Mouse (Mus musculus): ENCODE results near the gene Sult3a1. TPM values are rescaled to one million over a fixed set of nuclear protein-coding genes. Genes with fewer than 3 reads are reported as not detected.
"Not testable (repeated sequence)": the region's sequence is repeated elsewhere in the genome, so short reads cannot be mapped to it uniquely, and the experiment has no call there.

The Sult3a1 gene
- total RNA-seq (2014; fragmentation: Nextera tagmentation) (not detected in 2 replicates), total RNA-seq (2017) (not detected in 2 replicates)

- ATAC-seq (replicated peaks; ENCODE audit: low FRiP score, low TSS enrichment, poor library complexity, severe bottlenecking), result no peak
Observed at GRCm38 (mm10) chr10:33857421-33857820, at the start of gene Sult3a1. Gene Sult3a1 (plus strand): TSS chr10:33857721.

DNA sequence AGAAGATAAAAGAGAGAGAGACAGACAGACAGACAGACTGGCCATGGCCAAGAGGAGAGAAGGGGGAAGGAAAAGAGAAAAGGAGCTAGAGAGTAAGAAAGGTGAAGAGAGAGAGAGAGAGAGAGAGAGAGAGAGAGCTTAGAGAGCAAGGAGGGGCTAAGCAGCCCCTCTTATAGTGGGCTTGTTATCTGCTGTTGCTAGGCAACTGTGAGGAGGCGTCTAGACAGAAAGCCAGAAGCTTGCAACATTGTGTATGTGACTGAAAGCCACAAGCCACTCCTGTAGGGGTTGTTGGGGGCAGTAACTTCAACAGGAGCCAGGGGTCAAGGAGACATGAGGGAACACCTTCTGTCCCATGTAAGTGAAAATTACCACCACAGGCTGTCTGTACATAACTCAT lies 45.7 kb upstream of the Sult3a1 start:
- ATAC-seq (replicated peaks; ENCODE audit: low FRiP score, low TSS enrichment, poor library complexity, severe bottlenecking), result no peak

GRCm38 (mm10) chr10:33814266-33814665 lies 43.3 kb upstream of the Sult3a1 start:
- ATAC-seq (replicated peaks; ENCODE audit: low FRiP score, low TSS enrichment, poor library complexity, severe bottlenecking), result no peak

DNA sequence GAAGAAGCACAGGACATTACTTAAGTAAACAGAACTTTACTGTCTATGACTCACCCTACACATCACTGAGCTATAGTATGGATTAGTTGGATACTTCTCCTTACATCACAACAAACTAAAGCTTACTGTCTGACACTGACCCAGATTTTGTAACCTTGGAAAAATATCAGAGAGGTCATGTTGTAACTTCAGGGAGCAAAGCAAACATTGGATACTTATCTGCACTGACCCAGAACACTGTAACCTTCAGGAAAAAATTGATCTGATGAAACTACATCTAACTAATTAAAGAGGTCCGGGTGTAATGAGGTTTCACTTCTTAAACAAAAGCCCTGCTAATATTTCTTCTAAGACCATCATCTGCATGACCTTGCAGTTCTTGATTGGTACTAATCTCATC lies 40.6 kb upstream of the Sult3a1 start:
- ATAC-seq (replicated peaks; ENCODE audit: low FRiP score, low TSS enrichment, poor library complexity, severe bottlenecking), result no peak

DNA sequence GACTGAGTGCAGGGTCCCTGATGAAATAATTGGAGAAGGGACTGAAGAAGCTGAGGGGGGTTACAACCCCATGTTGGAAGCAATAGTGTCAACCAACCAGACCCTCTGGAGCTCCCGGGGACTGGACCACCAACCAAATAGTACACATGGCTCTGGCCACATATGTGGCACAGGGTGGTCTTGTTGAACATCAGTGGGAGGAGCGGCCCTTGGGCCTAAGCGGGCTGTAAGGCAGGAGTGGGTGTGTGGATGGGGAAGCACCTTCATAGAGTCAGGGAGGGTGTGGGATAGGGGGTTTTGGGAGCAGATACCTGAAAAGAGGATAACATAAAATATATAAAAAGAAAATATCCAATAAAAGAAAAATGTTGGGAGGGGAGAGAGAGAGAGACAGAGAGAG lies 36.6 kb upstream of the Sult3a1 start:
- no peak for ATAC-seq (replicated peaks; ENCODE audit: low FRiP score, low TSS enrichment, poor library complexity, severe bottlenecking)

DNA sequence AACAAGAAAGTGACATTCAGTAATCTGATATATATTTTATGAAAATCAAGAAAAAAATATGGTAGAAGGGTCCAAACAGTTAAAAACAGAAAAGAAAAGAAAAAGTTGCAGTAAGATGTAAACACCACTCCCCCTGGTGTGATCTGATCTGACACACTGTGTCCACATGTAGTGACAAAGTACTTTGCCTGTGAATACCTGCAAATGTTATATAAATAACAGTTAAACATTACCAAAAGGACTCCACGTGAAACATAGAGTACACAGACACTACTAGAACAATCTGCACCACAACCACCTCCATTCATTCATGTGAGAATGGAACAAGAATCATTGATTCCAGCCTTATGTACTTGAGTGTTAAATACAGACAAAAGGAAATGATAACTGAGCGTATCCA lies 8.5 kb downstream of the Sult3a1 start:
- no peak for ATAC-seq (replicated peaks; ENCODE audit: low FRiP score, low TSS enrichment, poor library complexity, severe bottlenecking)

GRCm38 (mm10) chr10:33870441-33870840 lies 12.9 kb downstream of the Sult3a1 start:
- no peak for ATAC-seq (replicated peaks; ENCODE audit: low FRiP score, low TSS enrichment, poor library complexity, severe bottlenecking)

GRCm38 (mm10) chr10:33872672-33873398 lies 15.3 kb downstream of the Sult3a1 start:
- no peak for ATAC-seq (replicated peaks; ENCODE audit: low FRiP score, low TSS enrichment, poor library complexity, severe bottlenecking)

DNA sequence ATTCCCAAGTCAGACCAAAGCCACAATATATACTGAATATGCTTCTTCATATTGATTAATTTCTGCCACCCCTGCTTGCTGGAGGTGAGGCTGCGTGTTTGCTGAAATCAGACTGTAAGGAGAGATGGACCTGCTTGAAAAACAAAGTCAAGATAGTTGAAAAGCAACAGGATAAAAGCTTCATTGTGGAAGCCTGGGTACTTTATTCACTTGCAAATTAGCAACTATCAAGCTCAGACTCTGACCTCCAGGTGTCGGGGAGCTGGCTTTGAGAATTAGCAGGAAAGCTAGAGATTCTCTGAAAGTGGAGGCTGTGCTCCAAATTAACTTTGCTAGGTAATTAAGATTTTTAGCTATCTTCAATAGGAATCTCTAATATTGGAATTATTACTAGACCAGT lies 24.9 kb downstream of the Sult3a1 start:
- ATAC-seq (replicated peaks; ENCODE audit: low FRiP score, low TSS enrichment, poor library complexity, severe bottlenecking), result not testable (repeated sequence)

DNA sequence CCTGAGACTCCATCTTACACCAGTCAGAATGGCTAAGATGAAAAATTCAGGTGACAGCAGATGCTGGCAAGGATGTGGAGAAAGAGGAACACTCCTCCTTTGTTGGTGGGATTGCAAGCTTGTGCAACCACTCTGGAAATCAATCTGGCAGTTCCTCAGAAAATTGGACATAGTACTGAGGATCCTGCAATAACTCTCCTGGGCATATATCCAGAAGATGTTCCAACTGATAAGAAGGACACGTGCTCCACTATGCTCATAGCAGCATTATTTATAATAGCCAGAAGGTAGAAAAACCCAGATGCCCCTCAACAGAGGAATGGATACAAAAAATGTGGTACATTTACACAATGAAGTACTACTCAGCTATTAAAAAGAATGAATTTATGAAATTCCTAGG lies 44.0 kb downstream of the Sult3a1 start:
- ATAC-seq (replicated peaks; ENCODE audit: low FRiP score, low TSS enrichment, poor library complexity, severe bottlenecking), result not testable (repeated sequence)

DNA sequence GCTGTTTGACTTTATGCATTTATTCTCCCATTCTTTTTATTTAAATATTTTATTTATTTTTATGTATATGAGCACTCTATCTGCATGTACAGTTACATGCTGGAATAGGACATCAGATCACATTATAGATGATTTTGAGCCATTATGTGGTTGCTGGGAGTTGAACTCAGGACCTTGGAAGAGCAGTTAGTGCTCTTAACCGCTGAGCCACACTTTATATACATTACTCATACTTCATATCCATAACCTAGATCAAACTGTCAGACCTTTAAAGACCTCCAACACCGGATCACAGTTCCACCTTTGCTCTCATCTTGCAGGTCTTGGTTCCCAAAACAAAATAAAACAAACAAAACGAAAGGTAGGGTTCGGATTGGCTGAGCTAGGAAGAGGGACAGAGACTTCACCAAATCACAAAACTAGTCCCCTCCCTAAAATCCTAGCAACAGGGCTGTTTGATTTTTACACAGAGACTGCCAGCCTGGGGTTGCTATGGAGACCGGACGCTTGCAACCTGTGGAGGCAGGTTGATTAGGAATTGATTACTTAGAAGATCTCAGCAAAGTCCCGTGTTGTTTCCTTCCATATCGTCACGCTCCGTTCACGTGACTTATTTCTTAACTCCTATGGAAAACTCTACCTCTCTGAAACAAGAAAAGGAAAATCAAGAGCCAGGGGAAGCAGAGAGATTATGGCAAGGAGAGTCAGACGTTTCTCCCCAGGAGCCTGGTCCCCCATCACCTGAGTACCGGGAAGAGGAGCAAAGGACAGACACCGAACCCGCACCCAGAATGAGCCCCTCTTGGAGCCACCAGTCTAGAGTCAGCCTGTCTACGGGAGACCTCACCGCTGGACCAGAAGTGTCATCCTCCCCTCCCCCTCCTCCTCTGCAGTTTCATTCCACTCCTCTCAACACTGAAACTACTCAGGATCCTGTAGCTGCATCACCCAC lies 47.3 kb downstream of the Sult3a1 start, which contains the start of gene Rsph4a:
TSS of gene Rsph4a (plus strand) at position 582 of the 952 bp plus-strand sequence.
- ATAC-seq (replicated peaks; ENCODE audit: low FRiP score, low TSS enrichment, poor library complexity, severe bottlenecking), result no peak

- no peak for ATAC-seq (replicated peaks; ENCODE audit: low FRiP score, low TSS enrichment, poor library complexity, severe bottlenecking)
Observed at GRCm38 (mm10) chr10:33905489-33905888, 48.0 kb downstream of the Sult3a1 start.

Other genes with a start within 250 kb of the Sult3a1 start
- gene Clvs2, start 233.0 kb upstream of the Sult3a1 start, total RNA-seq (2014; fragmentation: Nextera tagmentation), result not detected in 2 replicates
- not detected in 2 replicates for gene Clvs2, start 233.0 kb upstream of the Sult3a1 start, total RNA-seq (2017)
- not detected in 2 replicates for gene Sult3a2, start 71.0 kb upstream of the Sult3a1 start, total RNA-seq (2014; fragmentation: Nextera tagmentation)
- not detected in 2 replicates for gene Sult3a2, start 71.0 kb upstream of the Sult3a1 start, total RNA-seq (2017)
- not detected in 2 replicates for gene Rsph4a, start 47.4 kb downstream of the Sult3a1 start, total RNA-seq (2014; fragmentation: Nextera tagmentation)
- not detected in 2 replicates for gene Rsph4a, start 47.4 kb downstream of the Sult3a1 start, total RNA-seq (2017)
- gene Zup1, start 93.5 kb downstream of the Sult3a1 start, total RNA-seq (2014; fragmentation: Nextera tagmentation), result 43.0 and 45.3 TPM in 2 replicates
- 28.9 and 43.7 TPM in 2 replicates for gene Zup1, start 93.5 kb downstream of the Sult3a1 start, total RNA-seq (2017)
- 137 and 169 TPM in 2 replicates for gene Rwdd1, start 161.9 kb downstream of the Sult3a1 start, total RNA-seq (2014; fragmentation: Nextera tagmentation)
- 183 and 186 TPM in 2 replicates for gene Rwdd1, start 161.9 kb downstream of the Sult3a1 start, total RNA-seq (2017)
- gene Trappc3l, start 179.9 kb downstream of the Sult3a1 start, total RNA-seq (2014; fragmentation: Nextera tagmentation), result not detected in 2 replicates
- not detected in 2 replicates for gene Trappc3l, start 179.9 kb downstream of the Sult3a1 start, total RNA-seq (2017)
- gene Calhm4, start 186.6 kb downstream of the Sult3a1 start, total RNA-seq (2014; fragmentation: Nextera tagmentation), result not detected in 2 replicates
- not detected in 2 replicates for gene Calhm4, start 186.6 kb downstream of the Sult3a1 start, total RNA-seq (2017)
- not detected in 2 replicates for gene Calhm5, start 238.8 kb downstream of the Sult3a1 start, total RNA-seq (2014; fragmentation: Nextera tagmentation)
- not detected in 2 replicates for gene Calhm5, start 238.8 kb downstream of the Sult3a1 start, total RNA-seq (2017)